Mouse (Mus musculus) B cell, adult 2 months (primary cell): ENCODE measurements around the gene Krcc1.
A peak's percentile ranks its signal among the peaks of the same experiment; 100 is the strongest.
"Not testable (repeated sequence)": the region's sequence is repeated elsewhere in the genome, so short reads cannot be mapped to it uniquely, and the experiment has no call there.

Source experiments
- DNase-seq, 2 experiments: peaks; one replicate each; pipeline ENCODE4 v3.0.0; 2022

Gene Krcc1

DNA sequence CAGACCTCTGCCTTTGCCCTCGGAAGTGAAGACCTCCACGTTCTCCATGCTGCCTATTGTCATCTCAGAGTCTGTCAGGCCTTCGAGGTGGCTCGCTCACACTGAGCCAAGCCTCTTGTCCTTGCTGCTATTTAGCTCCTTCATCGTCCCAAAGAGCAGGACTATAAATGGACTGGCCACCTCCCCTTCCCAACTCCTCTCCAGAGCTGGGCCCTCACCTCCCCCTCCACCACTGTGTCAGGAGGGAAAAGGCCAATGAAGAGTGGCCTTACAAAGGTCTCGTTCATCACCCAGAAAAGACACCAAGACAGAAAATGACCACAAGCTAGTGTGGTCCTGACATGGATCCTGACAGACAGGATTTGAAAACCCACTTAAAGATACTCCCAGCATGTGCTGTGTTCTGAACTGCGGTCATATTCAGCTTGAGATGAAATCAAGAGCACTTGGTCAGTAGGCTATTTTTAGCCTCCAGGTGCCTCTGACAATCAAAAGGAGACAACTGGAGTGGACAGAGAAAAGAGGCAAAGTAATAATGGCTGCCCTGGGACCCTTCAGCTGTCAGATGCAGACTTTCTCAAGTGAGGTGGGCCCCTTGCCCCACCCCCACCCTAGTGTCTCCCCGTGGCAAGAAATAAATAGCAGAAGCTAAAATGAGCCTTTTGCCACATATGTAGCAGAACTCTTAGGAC lies 9.2 kb upstream of the Krcc1 start:
- no peak for DNase-seq

- not testable (repeated sequence) for DNase-seq
These were observed 3.9 kb upstream of the Krcc1 start for GRCm38 (mm10) chr6:71267603-71268002.

DNA sequence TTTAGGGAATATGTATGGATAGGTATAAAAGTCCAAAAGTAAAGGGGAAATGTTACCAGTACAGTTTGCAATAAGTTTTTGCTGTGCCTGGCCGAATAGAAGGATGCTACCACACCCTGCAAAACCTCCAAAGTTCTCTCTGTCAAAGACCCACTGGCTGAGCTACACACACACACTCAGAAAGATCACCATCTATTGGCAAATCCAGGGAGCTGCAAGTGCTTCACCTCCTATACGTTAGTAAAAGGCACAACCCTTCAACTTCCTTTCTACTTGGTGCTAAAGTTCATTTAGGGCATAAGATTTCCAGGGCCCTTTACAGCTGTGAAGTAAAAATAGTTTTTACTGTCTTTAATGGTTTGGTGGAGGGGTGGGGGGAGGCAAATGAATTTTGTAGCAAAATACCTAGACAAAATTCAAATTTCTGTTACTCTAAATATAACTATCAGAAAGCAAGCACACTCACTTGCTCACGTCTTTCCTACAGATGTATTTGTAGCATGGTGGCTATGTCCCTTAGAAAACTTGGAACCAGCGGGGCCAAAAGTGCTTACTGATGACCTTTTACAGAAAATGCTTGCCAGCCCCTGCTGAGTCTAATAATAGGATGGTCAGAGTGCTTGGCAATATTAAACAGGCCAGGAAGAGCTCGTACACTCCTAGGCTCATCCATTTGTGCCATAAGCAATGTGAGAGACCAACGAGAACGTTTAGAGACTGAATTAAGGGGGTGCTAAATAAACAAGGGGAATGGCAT lies 2.4 kb upstream of the Krcc1 start:
- peak in 1 of 2 experiments; percentile 14 for DNase-seq

- not testable (repeated sequence) for DNase-seq
These were observed 1.8 kb upstream of the Krcc1 start for GRCm38 (mm10) chr6:71269686-71270050.

DNA sequence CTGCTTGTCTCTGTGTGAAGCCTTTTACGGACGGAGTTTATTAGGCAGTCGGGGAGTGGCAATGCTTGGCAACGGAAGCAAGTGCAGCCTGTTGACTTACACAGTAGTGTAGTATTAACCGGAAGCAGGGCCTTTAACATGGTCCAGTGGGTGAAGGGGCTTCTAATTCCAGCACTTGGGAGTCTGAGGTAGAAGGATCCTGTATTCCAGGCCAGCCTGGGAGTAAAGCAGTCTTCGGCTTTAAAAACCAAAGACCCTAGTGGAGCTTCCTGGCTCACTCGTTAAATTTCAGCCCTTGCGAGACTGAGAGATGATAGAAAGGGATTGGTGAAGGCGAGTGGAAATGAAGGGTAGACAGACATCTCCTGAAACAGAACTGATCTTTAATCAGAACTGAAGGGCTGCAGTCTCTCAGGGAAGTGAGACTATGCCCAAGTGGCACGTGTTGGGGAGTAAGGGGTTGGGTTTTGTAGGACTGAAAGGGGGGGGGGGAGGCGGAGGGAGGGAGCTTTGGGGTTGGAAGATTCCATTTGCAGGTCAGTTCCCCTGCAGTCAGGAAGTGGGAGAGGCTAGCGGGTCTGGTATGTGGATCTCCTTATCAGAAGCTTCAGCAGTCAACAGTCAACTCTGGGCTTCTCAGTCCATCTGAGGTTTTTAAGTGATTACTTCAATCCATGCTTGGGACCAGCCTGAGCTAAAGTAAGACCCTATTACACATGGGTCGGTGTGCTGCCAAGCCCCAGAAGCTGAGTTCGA lies 998 bp upstream of the Krcc1 start:
- DNase-seq = peak in 1 of 2 experiments; percentile 28

DNA sequence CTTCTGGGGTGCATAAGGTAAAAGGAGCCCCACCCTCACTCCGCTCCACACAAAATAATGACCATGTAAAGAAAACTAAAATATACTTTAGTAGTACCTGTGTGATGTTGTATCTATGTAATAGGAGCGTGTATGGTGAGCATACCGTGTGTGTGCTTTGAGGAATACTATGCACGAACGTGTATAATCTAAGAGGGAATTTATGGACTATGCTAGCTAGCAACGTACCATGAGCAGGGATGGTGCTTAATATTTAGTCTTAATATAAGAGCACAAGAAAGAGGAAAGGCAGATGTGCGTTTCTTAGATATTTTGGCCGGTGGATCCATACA lies 454 bp upstream of the Krcc1 start:
- DNase-seq = no peak

GRCm38 (mm10) chr6:71272316-71272741 lies 852 bp downstream of the Krcc1 start:
- DNase-seq = peak in 1 of 2 experiments; percentile 11

- no peak for DNase-seq
These were observed 2.2 kb downstream of the Krcc1 start for GRCm38 (mm10) chr6:71273715-71274114.

DNA sequence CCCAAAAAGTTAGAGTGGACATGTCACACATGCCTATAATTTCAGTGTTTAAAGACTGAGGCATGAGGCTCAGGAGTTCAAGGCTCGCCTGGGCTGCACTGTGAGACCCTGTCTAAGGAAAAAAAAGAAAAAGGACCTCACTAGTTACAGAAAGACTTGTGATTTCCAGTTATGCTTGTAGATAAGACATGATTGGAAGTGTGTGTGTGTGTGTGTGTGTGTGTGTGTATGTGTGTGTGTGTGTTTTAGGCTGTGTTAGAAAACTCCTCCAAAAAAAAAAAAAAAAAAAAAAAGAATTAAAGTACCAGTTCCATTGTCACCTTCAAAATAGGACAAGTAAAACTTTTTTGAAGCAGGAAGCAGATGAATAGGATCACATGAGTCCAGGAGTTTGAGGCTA lies 3.1 kb downstream of the Krcc1 start:
- DNase-seq = no peak

DNA sequence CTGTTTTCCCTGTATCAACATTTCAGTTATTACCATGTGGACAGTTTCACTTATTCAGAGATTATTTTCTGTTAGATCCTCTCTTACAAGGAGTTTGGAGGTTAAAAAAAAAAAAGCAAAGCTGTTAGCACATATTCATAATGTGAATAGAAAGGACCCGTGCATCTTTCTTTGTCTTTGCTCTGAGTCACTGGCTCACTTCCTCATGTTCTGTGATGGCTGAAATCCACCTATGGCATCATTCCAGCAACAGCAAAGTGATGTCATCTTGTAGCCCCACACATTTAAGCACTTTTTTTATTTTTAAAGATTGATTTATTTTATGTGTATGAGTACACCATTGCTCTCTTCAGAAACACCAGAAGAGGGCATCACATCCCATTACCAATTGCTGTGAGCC lies 7.9 kb downstream of the Krcc1 start:
- DNase-seq = peak; percentile 6 to 11

DNA sequence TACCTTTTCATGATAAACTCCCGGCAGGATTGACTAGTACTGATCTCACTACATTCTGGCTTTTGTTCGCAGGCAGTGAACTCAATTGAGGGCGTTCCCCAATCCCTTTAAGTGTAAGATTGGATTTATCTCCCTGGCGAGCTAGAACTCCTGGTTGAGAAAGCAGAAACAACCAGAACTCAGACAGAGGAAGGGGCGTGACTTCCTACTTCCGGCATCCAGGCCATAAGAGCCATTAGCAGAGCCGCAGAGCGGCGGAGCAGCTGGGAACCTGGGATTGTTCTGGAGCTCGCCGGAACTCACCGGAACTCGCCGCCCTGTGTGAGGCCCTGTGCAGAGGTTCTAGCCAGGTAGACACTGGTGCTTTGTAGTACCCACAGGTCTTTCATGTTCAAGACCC lies 22.0 kb downstream of the Krcc1 start:
- DNase-seq = no peak

DNA sequence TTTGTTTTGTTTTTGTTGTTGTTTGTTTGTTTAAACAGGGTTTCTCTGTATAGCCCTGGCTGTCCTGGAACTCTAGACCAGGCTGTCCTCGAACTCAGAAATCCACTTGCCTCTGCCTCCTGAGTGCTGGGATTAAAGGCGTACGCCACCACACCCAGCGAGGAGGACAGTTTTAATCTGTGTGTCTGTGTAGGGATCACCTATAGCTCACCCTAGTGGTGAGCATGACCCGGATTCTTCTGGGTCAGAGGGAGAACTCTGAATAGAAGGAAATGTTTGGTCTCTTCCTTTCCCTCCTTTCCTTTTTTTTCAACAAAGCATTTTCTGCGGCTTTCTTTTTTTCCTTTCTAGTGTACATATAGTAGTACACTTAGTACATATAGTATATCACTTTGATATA lies 23.8 kb downstream of the Krcc1 start:
- DNase-seq = no peak

GRCm38 (mm10) chr6:71298051-71298450 lies 26.6 kb downstream of the Krcc1 start:
- DNase-seq = no peak

GRCm38 (mm10) chr6:71298751-71299150 lies 27.3 kb downstream of the Krcc1 start:
- peak; percentile 55 to 57 for DNase-seq

DNA sequence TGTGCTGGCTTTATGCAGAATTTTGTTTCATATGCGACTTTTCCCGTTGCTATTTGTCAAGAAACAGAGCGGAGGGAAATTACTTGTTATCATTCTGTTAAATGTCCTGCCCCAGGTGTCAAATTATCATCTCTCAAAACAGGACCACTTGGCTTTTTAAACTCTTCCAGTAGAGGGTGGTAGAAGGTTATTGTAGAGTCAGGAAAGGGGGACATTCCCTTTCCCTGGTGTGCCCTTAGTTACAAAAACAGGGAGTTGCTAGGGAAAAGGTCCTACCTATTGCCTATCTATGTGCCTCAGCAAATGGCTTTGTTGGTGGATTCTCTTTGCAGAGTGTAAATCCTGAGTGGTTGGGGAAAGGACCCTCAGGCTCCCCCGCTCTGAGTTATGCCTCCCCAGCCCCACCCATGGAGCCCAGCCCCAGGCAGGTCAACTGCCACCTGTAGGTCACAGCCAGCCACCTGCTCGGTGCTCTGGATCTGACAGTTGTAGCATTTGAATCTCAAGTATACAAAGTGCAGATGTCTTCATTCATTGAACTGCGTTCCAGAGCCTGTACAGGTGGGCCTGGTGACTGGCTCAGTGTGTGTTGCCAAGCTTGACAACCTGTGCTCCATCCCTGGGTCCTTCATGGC lies 30.7 kb downstream of the Krcc1 start:
- DNase-seq = no peak

- DNase-seq = no peak
These were observed 36.0 kb downstream of the Krcc1 start for GRCm38 (mm10) chr6:71307486-71307885.

- no peak for DNase-seq
These were observed 50.4 kb downstream of the Krcc1 start, which contains the start of gene Smyd1 for GRCm38 (mm10) chr6:71321826-71322283. Gene Smyd1, minus strand, starts transcription at chr6:71322233.

DNA sequence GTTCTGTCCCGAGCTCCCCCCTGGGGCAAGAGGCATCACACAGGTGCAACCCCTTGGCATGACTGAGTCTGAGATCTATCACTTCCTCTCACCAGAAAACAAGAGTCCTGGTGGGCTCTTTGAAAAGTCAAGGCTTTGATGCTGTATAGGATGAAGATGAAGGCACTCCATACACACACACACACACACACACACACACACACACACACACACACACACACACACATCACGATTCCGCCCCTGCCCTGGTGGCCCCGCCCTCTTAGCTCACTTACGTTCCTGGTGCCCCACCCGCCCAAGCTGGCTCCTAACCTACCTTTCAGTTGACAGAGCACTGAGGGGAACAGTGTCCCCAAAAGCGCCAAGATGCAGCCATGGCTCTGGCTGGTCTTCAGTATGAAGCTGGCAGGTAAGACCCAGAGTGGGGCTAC lies 51.0 kb downstream of the Krcc1 start, which contains the start of gene Cd8b1:
Cd8b1 (plus strand) TSS at position 298 of the 431 bp plus-strand sequence.
- DNase-seq = no peak

DNA sequence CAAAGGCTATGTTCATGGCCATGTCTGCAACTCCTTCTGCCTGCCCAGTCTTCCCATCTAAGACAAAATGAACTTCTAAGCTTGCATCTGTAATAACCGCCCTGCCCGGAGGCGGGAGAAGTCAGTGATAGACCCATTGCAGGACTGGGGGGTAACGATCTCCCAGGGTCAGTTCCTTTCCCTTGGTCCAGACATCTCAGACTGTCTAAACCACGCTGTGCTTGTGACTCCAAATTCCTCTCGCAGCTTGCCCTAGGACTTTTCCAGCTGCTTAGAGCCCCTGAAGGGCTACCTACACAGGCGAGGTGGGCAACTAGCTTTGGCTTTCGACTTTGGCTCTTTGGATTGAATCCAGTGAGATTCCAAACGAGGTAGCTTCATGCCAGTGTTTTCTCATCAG lies 53.3 kb downstream of the Krcc1 start:
- no peak for DNase-seq

DNA sequence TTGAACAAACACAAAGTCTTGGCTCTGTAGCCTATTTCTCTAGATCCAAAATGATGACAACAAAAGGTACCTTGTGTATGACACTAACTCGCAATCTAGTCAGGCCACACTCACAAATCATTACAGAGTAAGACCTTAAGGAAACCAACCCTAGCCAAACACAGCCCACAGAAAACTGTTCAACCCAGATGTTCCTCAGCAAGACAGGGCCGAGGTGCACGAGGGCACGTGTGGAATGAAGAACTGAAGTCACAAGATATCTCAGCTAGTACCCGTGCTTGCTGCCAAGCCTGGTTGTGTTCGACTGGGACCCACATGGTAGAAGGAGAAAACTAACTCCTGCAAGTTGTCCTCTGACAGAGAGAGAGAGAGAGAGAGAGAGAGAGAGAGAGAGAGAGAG lies 58.4 kb downstream of the Krcc1 start:
- DNase-seq = no peak

DNA sequence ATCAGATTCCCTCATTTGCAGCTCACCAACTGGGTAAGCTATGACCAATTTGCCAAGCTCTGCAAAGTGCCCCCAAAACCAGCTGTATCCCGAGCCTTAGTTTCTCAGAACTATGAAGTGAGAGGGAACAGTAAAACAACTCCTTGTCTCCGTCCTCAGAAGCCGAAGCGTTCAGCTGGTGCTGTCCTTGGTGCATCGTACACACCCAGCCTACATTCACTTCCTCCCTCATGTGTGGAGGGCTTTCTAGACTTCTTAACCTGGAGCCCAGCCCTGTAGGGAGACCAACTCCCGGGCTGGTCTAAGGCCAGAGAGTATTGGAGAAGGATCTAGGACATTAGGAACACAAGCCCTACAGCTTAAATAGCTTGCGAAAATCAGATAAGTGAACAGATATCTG lies 59.0 kb downstream of the Krcc1 start:
- DNase-seq = no peak

- not testable (repeated sequence) for DNase-seq
These were observed 60.0 kb downstream of the Krcc1 start for GRCm38 (mm10) chr6:71331491-71331890.
